Mouse (Mus musculus): ENCODE measurements at regions not wholly inside any gene's neighbourhood (a gene's known extent, or its start where the extent isn't known, plus 50 kb on each side); places are given as distances from the start of the nearest gene placed in this dataset.

DNA sequence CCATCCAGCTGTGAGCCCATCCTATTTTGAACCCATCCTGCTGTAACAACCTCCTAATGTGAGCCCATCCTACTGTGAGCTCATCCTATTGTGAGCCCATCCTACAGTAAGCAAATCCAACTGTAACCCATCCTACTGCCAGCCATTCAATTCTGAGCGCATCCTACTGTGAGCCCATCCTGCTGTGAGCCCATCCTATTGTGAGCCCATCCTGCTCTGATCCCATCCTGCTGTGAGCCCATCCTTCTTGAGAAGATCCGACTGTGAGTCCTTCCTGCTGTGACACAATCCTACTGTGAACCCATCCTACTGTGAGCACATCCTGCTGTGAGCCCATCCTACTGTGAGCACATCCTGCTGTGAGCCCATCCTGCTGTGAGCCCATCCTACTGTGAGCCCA is 175.5 kb upstream of the Rybp start:
- Histone ChIP-seq H3K27ac (ENCODE audit: low read depth) (no peak overlapping the region), H3K4me3 (ENCODE audit: low read depth, low read length) (no peak overlapping the region), H3K4me2 (ENCODE audit: low read depth, low read length) (no peak overlapping the region), H3K9ac (replicated peaks) (no peak overlapping the region), H3K36me3 (replicated peaks; ENCODE audit: insufficient read depth, low read length) (no peaks in the 10 kb centered on the region), H3K27me3 (ENCODE audit: insufficient read depth, low read length) (no peaks in the 10 kb centered on the region), H3K9me3 (ENCODE audit: low read length) (peaks cover 5% of the 10 kb centered on the region; the same call in 1 of the 2 replicates), H3K4me1 (ENCODE audit: insufficient read depth) (no peaks in the 10 kb centered on the region)
- no peak for DNase-seq
- ATAC-seq: no peak
- 79% methylated on average over 2 of the region's 2 CpGs for WGBS (ENCODE audit: insufficient replicate concordance)
- no peak for TF ChIP-seq EP300 (IDR thresholded peaks at IDR 0.05; ENCODE audit: low read depth)
- TF ChIP-seq CTCF (IDR thresholded peaks at IDR 0.05; ENCODE audit: low read depth): no peak

DNA sequence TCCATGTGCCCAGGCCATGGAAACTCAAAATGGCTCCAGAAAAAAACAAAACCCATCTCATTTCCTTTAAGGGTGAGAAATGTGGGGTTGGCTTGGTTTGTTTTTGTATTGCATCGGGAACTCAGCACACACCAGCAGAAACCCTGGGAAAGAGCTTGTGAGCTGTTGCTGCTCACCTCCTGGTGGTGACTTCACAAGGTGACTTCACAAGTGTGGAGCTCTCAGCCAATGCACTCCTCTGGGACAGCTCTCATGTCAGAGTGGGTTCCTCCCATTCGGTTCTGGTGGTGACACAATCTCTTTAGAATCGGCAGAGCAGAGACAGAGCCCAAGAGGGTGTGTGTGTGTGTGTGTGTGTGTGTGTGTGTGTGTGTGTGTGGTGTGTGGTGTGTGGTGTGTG is 166.1 kb upstream of the Rybp start:
- Histone ChIP-seq H3K4me3 (ENCODE audit: low read depth, low read length) (no peak overlapping the region), H3K9me3 (ENCODE audit: low read length) (peaks cover under 1% of the 10 kb centered on the region; the same call in 1 of the 2 replicates), H3K9ac (replicated peaks) (no peak overlapping the region), H3K27ac (ENCODE audit: low read depth) (no peak overlapping the region), H3K27me3 (ENCODE audit: insufficient read depth, low read length) (no peaks in the 10 kb centered on the region), H3K36me3 (replicated peaks; ENCODE audit: insufficient read depth, low read length) (no peaks in the 10 kb centered on the region), H3K4me1 (ENCODE audit: insufficient read depth) (no peaks in the 10 kb centered on the region), H3K4me2 (ENCODE audit: low read depth, low read length) (no peak overlapping the region)
- TF ChIP-seq EP300 (IDR thresholded peaks at IDR 0.05; ENCODE audit: low read depth) (no peak), CTCF (IDR thresholded peaks at IDR 0.05; ENCODE audit: low read depth) (no peak)
- 69% methylated on average over 3 of the region's 3 CpGs for WGBS (ENCODE audit: insufficient replicate concordance)
- DNase-seq (no peak), ATAC-seq (no peak)

DNA sequence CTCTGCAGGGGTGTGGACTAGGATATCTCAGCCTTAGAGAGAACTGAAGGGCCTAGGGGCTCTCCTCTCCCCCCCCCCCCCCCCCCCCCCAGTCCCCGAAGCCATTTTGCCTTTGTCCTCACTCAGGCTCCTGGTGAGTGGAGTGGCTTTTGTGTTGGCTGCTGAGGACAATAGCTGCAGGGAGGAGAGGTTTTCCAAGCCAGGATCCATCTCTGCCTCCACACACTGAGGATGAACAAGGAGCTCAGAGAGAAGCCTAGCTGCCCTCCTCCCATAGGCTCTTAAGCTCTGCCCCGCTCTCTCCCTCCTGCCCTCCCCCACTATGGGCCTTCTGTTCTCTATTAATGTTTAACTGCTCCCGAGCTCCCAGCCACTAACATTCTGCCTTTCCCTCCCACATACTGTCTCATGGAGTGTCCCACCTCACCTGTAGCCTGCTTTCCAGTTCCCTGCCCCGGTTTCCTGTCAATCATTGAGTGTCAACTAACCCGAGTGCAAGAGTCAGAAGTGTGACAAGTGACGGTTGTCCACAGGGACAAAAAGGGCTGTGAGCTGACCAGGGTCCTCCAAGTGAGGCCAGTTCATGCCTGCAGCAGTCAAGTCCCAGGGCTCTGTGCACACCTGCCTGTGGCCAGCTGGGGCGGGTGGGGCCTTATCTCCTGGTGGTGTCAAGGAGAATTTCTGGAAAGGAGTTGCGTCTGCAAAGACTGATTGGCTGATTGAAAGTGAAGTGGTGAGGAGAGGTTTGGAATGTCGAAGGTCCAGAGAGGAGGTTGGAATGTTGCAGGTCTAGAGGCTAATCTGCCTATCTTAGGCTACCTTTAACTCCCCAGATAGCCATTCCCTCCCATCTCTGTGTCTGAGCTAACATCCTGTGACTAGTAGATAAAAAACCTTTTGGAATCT is 165.1 kb upstream of the Rybp start:
- Histone ChIP-seq H3K9me3 (ENCODE audit: low read length) (no peaks in the 10 kb centered on the region), H3K27ac (ENCODE audit: low read depth) (no peak overlapping the region), H3K36me3 (replicated peaks; ENCODE audit: insufficient read depth, low read length) (no peaks in the 10 kb centered on the region), H3K4me2 (ENCODE audit: low read depth, low read length) (no peak overlapping the region), H3K9ac (replicated peaks) (no peak overlapping the region), H3K4me1 (ENCODE audit: insufficient read depth) (peaks cover 2% of the 10 kb centered on the region; the same call in 1 of the 2 replicates), H3K4me3 (ENCODE audit: low read depth, low read length) (no peak overlapping the region), H3K27me3 (ENCODE audit: insufficient read depth, low read length) (no peaks in the 10 kb centered on the region)
- DNase-seq (peak; percentile 36), ATAC-seq (peak; percentile 93)
- 58% methylated on average over 8 of the region's 9 CpGs for WGBS (ENCODE audit: insufficient replicate concordance)
- TF ChIP-seq EP300 (IDR thresholded peaks at IDR 0.05; ENCODE audit: low read depth) (no peak), CTCF (IDR thresholded peaks at IDR 0.05; ENCODE audit: low read depth) (no peak)

DNA sequence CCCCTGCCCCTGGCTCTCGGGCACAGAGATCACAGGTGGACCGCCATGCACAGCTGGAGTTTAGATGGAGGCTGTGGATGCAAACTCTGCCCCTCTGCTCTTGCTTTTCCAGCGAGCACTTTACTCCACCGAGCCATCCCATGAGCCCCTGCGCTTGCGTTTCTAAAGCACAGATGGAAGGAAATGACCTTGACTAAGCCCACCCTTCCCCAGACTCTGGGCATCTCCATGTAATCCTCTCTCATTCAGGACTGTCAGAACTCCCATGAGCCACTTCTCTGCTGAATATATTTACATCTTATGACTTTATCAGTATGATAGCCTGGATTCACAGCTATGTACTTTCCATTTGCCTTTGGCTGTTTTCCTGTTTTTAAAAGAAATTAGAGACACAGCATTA is 162.8 kb upstream of the Rybp start:
- no peak for TF ChIP-seq EP300 (IDR thresholded peaks at IDR 0.05; ENCODE audit: low read depth)

DNA sequence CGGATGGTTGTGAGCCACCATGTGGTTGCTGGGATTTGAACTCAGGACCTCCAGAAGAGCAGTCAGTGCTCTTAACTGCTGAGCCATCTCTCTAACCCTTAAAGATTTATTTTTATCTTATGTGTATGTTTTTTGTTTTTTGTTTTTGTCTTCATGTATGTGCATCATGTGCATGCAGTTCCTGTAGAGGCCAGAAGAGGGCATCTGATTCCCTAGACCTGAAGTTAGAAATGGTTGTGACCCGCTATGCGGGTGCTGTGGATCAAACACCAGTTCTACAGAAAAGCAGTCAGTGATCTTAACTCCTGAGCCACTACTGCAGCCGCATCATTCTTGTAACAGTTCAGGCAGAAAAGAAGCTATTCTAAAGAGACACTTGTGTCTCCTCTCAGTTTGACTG is 161.8 kb upstream of the Rybp start:
- Histone ChIP-seq H3K4me2 (ENCODE audit: low read depth, low read length) (no peak overlapping the region), H3K4me3 (ENCODE audit: low read depth, low read length) (no peak overlapping the region), H3K9ac (replicated peaks) (no peak overlapping the region), H3K36me3 (replicated peaks; ENCODE audit: insufficient read depth, low read length) (no peaks in the 10 kb centered on the region), H3K27me3 (ENCODE audit: insufficient read depth, low read length) (no peaks in the 10 kb centered on the region), H3K9me3 (ENCODE audit: low read length) (no peaks in the 10 kb centered on the region), H3K27ac (ENCODE audit: low read depth) (no peak overlapping the region), H3K4me1 (ENCODE audit: insufficient read depth) (peaks cover 5% of the 10 kb centered on the region; the same call in 1 of the 2 replicates)
- TF ChIP-seq EP300 (IDR thresholded peaks at IDR 0.05; ENCODE audit: low read depth) (no peak), CTCF (IDR thresholded peaks at IDR 0.05; ENCODE audit: low read depth) (peak; percentile 30; the same call in 1 of the 2 replicates)
- WGBS (ENCODE audit: insufficient replicate concordance): 91% methylated on average over 4 of the region's 4 CpGs
- ATAC-seq (no peak), DNase-seq (no peak)

More for the DNA sequence above, 162.8 kb upstream of the Rybp start:
- H3K4me1 ChIP-seq (ENCODE audit: insufficient read depth): peaks cover 5% of the 10 kb centered on the region; the same call in 1 of the 2 replicates
- H3K27ac ChIP-seq (ENCODE audit: low read depth): no peak overlapping the region
- WGBS (ENCODE audit: insufficient replicate concordance): 86% methylated on average over 6 of the region's 6 CpGs
- no peak overlapping the region for H3K4me2 ChIP-seq (ENCODE audit: low read depth, low read length)
- no peaks in the 10 kb centered on the region for H3K36me3 ChIP-seq (replicated peaks; ENCODE audit: insufficient read depth, low read length)
- no peak for ATAC-seq
- no peaks in the 10 kb centered on the region for H3K9me3 ChIP-seq (ENCODE audit: low read length)
- no peak for DNase-seq
- H3K27me3 ChIP-seq (ENCODE audit: insufficient read depth, low read length): no peaks in the 10 kb centered on the region
- no peak overlapping the region for H3K4me3 ChIP-seq (ENCODE audit: low read depth, low read length)
- H3K9ac ChIP-seq (replicated peaks): no peak overlapping the region

DNA sequence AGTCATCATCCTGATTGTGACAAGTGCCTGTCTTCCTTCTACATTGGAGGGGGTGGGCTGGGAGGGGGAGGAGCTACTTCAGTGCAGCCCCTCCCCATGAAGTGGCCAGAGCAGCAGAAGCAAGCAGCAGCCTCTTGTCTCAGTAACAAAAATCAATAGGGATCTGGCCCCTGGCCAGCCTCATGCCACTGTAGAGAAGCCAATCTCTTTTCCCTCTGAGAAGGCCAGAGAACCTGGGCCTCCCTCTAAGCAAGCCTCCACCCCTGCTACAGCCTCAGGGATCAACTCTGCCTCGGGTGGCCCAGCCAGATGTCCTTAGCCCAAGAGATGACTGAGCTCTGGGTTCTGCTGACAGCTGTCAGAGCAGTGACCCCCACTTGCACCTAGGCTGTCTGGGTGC is 159.9 kb upstream of the Rybp start:
- no peak overlapping the region for H3K4me2 ChIP-seq (ENCODE audit: low read depth, low read length)
- DNase-seq (peak; percentile 62), ATAC-seq (no peak)
- H3K27me3 ChIP-seq (ENCODE audit: insufficient read depth, low read length): no peaks in the 10 kb centered on the region
- H3K4me1 ChIP-seq (ENCODE audit: insufficient read depth): peaks cover 5% of the 10 kb centered on the region; the same call in 1 of the 2 replicates
- TF ChIP-seq CTCF (IDR thresholded peaks at IDR 0.05; ENCODE audit: low read depth) (no peak), EP300 (IDR thresholded peaks at IDR 0.05; ENCODE audit: low read depth) (no peak)
- 6% methylated on average over 1 of the region's 1 CpGs for WGBS (ENCODE audit: insufficient replicate concordance)
- H3K27ac ChIP-seq (ENCODE audit: low read depth): no peak overlapping the region
- H3K36me3 ChIP-seq (replicated peaks; ENCODE audit: insufficient read depth, low read length): no peaks in the 10 kb centered on the region
- no peak overlapping the region for H3K9ac ChIP-seq (replicated peaks)
- no peaks in the 10 kb centered on the region for H3K9me3 ChIP-seq (ENCODE audit: low read length)
- no peak overlapping the region for H3K4me3 ChIP-seq (ENCODE audit: low read depth, low read length)

Data from liver, postnatal 0 days (tissue).